Mouse (Mus musculus) brown adipose tissue, adult 24 weeks (tissue): ENCODE measurements at regions not wholly inside any gene's neighbourhood (a gene's known extent, or its start where the extent isn't known, plus 50 kb on each side); places are given as distances from the start of the nearest gene placed in this dataset.
"Not testable (repeated sequence)": the region's sequence is repeated elsewhere in the genome, so short reads cannot be mapped to it uniquely, and the experiment has no call there.

Source experiments
- H3K27ac ChIP-seq: fragments of 200-500 bp; replicated peaks from 2 replicates; pipeline ENCODE4 v1.5.1; 2012; ENCODE audit warnings: low read depth, mild to moderate bottlenecking, low read length
- H3K4me1 ChIP-seq: fragments of 200-500 bp; 2 replicates; pipeline ENCODE4 v1.6.1; 2012; ENCODE audit warnings: low read length, mixed read lengths; ENCODE audit not compliant: control insufficient read depth, insufficient read depth, insufficient read length
- H3K4me3 ChIP-seq: fragments of 200-500 bp; 2 replicates; pipeline ENCODE4 v1.5.1; 2012; ENCODE audit warnings: low read depth, mild to moderate bottlenecking, low read length, moderate library complexity; ENCODE audit not compliant: insufficient read depth

GRCm38 (mm10) chr3:9107766-9108410 is 502.0 kb downstream of the Zfp704 start:
- no peaks in the 10 kb centered on the region for H3K4me1 ChIP-seq
- no peak overlapping the region for H3K27ac ChIP-seq
- no peak overlapping the region for H3K4me3 ChIP-seq

- no peaks in the 10 kb centered on the region for H3K4me1 ChIP-seq
- H3K27ac ChIP-seq, result no peak overlapping the region
- no peak overlapping the region for H3K4me3 ChIP-seq
Observed at GRCm38 (mm10) chr3:9105191-9105926, 504.5 kb downstream of the Zfp704 start.

GRCm38 (mm10) chr3:9103456-9103855 is 506.4 kb downstream of the Zfp704 start:
- Histone ChIP-seq H3K4me1 (no peaks in the 10 kb centered on the region), H3K27ac (no peak overlapping the region), H3K4me3 (no peak overlapping the region)

- Histone ChIP-seq H3K4me1 (no peaks in the 10 kb centered on the region), H3K27ac (no peak overlapping the region), H3K4me3 (no peak overlapping the region)
Observed at GRCm38 (mm10) chr3:9101240-9101639, 508.6 kb downstream of the Zfp704 start.

GRCm38 (mm10) chr3:9100761-9101160 is 509.1 kb downstream of the Zfp704 start:
- Histone ChIP-seq H3K4me3 (no peak overlapping the region), H3K4me1 (no peaks in the 10 kb centered on the region), H3K27ac (no peak overlapping the region)

- H3K27ac ChIP-seq, result no peak overlapping the region
- H3K4me3 ChIP-seq, result no peak overlapping the region
- H3K4me1 ChIP-seq, result no peaks in the 10 kb centered on the region
Observed at GRCm38 (mm10) chr3:9098441-9098840, 511.4 kb downstream of the Zfp704 start.

- no peak overlapping the region for H3K27ac ChIP-seq
- H3K4me3 ChIP-seq, result no peak overlapping the region
- H3K4me1 ChIP-seq, result no peaks in the 10 kb centered on the region
Observed at GRCm38 (mm10) chr3:9084134-9084533, 525.8 kb downstream of the Zfp704 start.

GRCm38 (mm10) chr3:9082061-9082460 is 527.8 kb downstream of the Zfp704 start:
- Histone ChIP-seq H3K4me3 (no peak overlapping the region), H3K4me1 (no peaks in the 10 kb centered on the region), H3K27ac (no peak overlapping the region)

GRCm38 (mm10) chr3:9078201-9078600 is 531.7 kb downstream of the Zfp704 start:
- Histone ChIP-seq H3K27ac (no peak overlapping the region), H3K4me1 (no peaks in the 10 kb centered on the region), H3K4me3 (no peak overlapping the region)

GRCm38 (mm10) chr3:9076696-9077095 is 533.2 kb downstream of the Zfp704 start:
- Histone ChIP-seq H3K4me1 (no peaks in the 10 kb centered on the region), H3K27ac (no peak overlapping the region), H3K4me3 (no peak overlapping the region)

GRCm38 (mm10) chr3:9072471-9072870 is 537.4 kb downstream of the Zfp704 start:
- not testable (repeated sequence) for H3K4me3 ChIP-seq, H3K4me1 ChIP-seq, H3K27ac ChIP-seq

GRCm38 (mm10) chr3:9067048-9067447 is 542.8 kb downstream of the Zfp704 start:
- Histone ChIP-seq H3K4me1 (no peaks in the 10 kb centered on the region), H3K27ac (no peak overlapping the region), H3K4me3 (no peak overlapping the region)

- H3K27ac ChIP-seq, result no peak overlapping the region
- H3K4me3 ChIP-seq, result no peak overlapping the region
- no peaks in the 10 kb centered on the region for H3K4me1 ChIP-seq
Observed at GRCm38 (mm10) chr3:9066374-9066773, 543.5 kb downstream of the Zfp704 start.

GRCm38 (mm10) chr3:9065892-9066291 is 544.0 kb downstream of the Zfp704 start:
- Histone ChIP-seq H3K4me1 (no peaks in the 10 kb centered on the region), H3K4me3 (no peak overlapping the region), H3K27ac (no peak overlapping the region)

GRCm38 (mm10) chr3:9064266-9065031 is 545.4 kb downstream of the Zfp704 start:
- Histone ChIP-seq H3K4me3 (no peak overlapping the region), H3K4me1 (no peaks in the 10 kb centered on the region), H3K27ac (no peak overlapping the region)
